Mouse (Mus musculus) adrenal gland, postnatal 36 days (tissue): Measurements from ENCODE around the gene 4930544D05Rik. TPM values are rescaled to one million over a fixed set of nuclear protein-coding genes. Genes with fewer than 3 reads are reported as not detected.

Experiments
- DNase-seq, 2 experiments: peaks; one replicate each; pipeline ENCODE4 v3.0.0; 2021; ENCODE audit warnings: mixed read lengths in 1 of 2
- total RNA-seq, 2 experiments: library from RNA; stranded (reverse); gene quantifications; 2 replicates each; pipeline ENCODE4 v1.2.3; 2021

The 4930544D05Rik gene
- total RNA-seq, 2 experiments from 2014 or later = not detected

GRCm38 (mm10) chr11:70656456-70656927 is 40.8 kb downstream of the 4930544D05Rik start:
- peak in 1 of 2 experiments; percentile 69 for DNase-seq

DNA sequence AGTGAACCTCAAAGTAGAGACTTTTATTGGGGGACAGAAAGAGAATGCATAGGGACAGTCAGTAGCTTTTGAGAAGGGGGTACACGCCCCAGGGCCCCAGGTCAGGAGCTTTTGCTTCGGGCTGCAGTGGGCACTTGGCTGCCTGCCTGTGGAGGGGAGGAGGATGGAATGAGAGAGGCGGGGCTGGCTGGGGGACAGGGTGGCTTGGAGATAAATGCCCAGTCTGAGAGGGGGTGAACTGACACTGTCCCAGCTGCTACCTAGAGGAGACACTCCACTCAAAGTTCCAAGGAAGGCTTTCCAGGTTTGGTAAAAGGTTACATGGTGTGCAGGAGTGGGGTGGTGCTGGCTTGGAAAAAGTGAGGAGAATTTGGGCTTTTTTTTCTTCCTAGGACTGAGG is 41.3 kb downstream of the 4930544D05Rik start, which contains the start of gene Eno3:
Gene Eno3, plus strand, starts transcription at position 239 of the 400 bp plus-strand sequence.
- no peak for DNase-seq

- no peak for DNase-seq
Observed at GRCm38 (mm10) chr11:70657573-70657972, 41.9 kb downstream of the 4930544D05Rik start.

DNA sequence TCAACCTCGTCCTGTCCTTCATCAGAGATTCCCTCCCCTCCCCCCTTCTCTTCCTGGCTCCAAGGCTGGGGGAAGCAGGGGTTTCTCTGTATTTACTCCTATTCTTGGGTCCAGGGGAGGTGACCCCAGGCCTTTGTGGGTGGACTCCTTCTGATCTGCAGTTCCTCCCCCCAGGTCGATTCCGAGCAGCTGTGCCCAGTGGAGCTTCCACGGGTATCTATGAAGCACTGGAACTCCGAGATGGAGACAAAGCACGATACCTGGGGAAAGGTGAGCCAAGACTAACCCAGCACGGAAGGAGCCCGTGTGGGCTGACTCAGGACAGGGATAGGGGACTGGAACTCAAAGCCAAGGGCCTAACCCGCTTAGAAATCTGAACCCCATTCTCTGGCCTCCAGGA is 42.3 kb downstream of the 4930544D05Rik start:
- no peak for DNase-seq

GRCm38 (mm10) chr11:70658521-70658920 is 42.9 kb downstream of the 4930544D05Rik start:
- no peak for DNase-seq

- DNase-seq = no peak
Observed at GRCm38 (mm10) chr11:70658942-70659341, 43.3 kb downstream of the 4930544D05Rik start.

DNA sequence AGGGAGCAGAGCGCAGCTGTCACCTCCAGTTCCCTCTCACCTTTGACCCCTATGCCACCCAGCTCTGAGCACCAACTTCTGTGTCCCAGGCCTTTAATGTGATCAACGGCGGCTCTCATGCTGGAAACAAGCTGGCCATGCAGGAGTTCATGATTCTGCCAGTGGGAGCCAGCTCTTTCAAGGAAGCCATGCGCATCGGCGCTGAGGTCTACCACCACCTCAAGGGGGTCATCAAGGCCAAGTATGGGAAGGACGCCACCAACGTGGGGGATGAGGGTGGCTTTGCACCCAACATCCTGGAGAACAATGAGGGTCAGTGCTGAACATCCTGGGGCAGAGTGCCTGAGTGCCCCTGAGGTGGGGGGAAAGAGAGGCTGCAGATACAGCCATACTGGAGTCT is 44.9 kb downstream of the 4930544D05Rik start:
- no peak for DNase-seq

- no peak for DNase-seq
Observed at GRCm38 (mm10) chr11:70663101-70663500, 47.5 kb downstream of the 4930544D05Rik start.

DNA sequence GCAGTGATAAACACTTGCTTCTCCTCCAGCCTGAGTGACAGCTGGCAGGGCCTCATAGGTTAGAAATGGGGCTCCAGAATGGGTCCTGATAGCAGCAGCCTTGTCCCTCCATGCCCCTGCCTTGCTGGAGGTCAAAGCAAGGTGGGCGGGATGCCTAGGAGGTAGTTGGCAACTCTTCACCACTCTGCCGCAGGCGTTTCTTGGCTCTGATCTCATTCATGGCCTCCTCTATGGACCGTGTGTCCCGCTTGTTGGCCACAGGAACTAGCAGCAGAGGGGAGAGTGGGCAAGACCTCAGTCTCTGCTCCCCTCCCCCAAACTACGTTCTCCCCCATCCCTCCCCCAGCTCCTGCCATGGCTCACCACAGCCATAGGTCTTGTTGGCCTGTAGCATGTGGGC is 48.3 kb downstream of the 4930544D05Rik start:
- no peak for DNase-seq

DNA sequence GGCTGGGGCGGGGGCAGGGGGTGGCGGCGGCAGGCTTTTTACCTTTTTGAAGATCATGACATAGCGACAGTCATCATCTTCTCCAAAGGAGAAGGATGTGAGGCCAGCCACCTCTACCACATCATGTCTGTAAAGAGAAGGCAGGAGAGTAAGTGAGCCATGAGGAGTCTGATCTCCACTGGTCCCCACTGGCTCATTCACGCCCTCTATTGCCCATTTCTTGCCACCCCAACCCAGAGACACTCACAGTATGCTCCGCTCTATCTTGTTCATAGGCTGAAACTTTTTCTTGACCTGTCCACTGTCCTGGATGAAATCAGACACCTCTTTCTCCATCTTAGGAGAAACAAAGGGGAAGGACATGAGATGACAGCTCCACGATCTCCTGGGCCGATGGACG is 49.1 kb downstream of the 4930544D05Rik start:
- no peak for DNase-seq

Other genes starting within 250 kb of the 4930544D05Rik start
- gene Pelp1, start 205.8 kb upstream of the 4930544D05Rik start, total RNA-seq = 10 to 100 TPM; 24.6 to 26.0 TPM
- 10 to 100 TPM; 18.5 to 26.6 TPM for gene Arrb2, start 183.2 kb upstream of the 4930544D05Rik start, total RNA-seq
- gene Med11, start 163.9 kb upstream of the 4930544D05Rik start, total RNA-seq = 10 to 100 TPM; 20.3 to 24.4 TPM
- 1 to 10 TPM; 1.4 to 1.8 TPM for gene Zmynd15, start 156.4 kb upstream of the 4930544D05Rik start, total RNA-seq
- gene Cxcl16, start 155.9 kb upstream of the 4930544D05Rik start, total RNA-seq = 1 to 10 TPM; 7.4 to 8.5 TPM
- under 1 TPM in 1 of 2 experiments, not detected in 1; 0.46 TPM for gene Tm4sf5, start 110.6 kb upstream of the 4930544D05Rik start, total RNA-seq
- under 1 TPM in 1 of 2 experiments, not detected in 1; 0.66 TPM for gene Vmo1, start 101.2 kb upstream of the 4930544D05Rik start, total RNA-seq
- gene Gltpd2, start 96.7 kb upstream of the 4930544D05Rik start, total RNA-seq = not detected
- 100 to 1,000 TPM; 282 to 297 TPM for gene Psmb6, start 90.5 kb upstream of the 4930544D05Rik start, total RNA-seq
- not detected for gene Gm40193, start 82.9 kb upstream of the 4930544D05Rik start, total RNA-seq
- 1 to 10 TPM; 8.1 to 8.6 TPM for gene Pld2, start 75.8 kb upstream of the 4930544D05Rik start, total RNA-seq
- 10 to 100 TPM; 39.2 to 42.6 TPM for gene Mink1, start 53.0 kb upstream of the 4930544D05Rik start, total RNA-seq
- gene Chrne, start 3.4 kb downstream of the 4930544D05Rik start, total RNA-seq = not detected
- gene Gp1ba, start 23.3 kb downstream of the 4930544D05Rik start, total RNA-seq = under 1 TPM in 1 of 2 experiments, not detected in 1; 0.13 TPM
- 10 to 100 TPM; 83.6 to 83.8 TPM for gene Rnf167, start 31.4 kb downstream of the 4930544D05Rik start, total RNA-seq
- gene Slc25a11, start 31.6 kb downstream of the 4930544D05Rik start, total RNA-seq = 100 to 1,000 TPM; 127 to 165 TPM
- gene Pfn1, start 38.8 kb downstream of the 4930544D05Rik start, total RNA-seq = 100 to 1,000 TPM; 853 to 925 TPM
- 10 to 100 TPM; 21.2 to 35.5 TPM for gene Eno3, start 41.4 kb downstream of the 4930544D05Rik start, total RNA-seq
- gene Spag7, start 53.6 kb downstream of the 4930544D05Rik start, total RNA-seq = 10 to 100 TPM; 87.1 to 88.1 TPM
- 10 to 100 TPM; 36.5 to 45.7 TPM for gene Camta2, start 72.3 kb downstream of the 4930544D05Rik start, total RNA-seq
- 10 to 100 TPM in 1 of 2 experiments, 1 to 10 TPM in 1; 9.5 to 12.2 TPM for gene Inca1, start 84.3 kb downstream of the 4930544D05Rik start, total RNA-seq
- 100 to 1,000 TPM; 178 to 195 TPM for gene Kif1c, start 84.7 kb downstream of the 4930544D05Rik start, total RNA-seq
- gene Zfp3, start 148.4 kb downstream of the 4930544D05Rik start, total RNA-seq = 1 to 10 TPM; 8.4 to 9.4 TPM
- gene Scimp, start 196.7 kb downstream of the 4930544D05Rik start, total RNA-seq = 1 to 10 TPM; 1.2 to 1.3 TPM
- gene Rabep1, start 228.9 kb downstream of the 4930544D05Rik start, total RNA-seq = 100 to 1,000 TPM; 144 to 170 TPM